Mouse (Mus musculus) adrenal gland, postnatal 25 days (tissue): Measurements from ENCODE around the gene Hpd. TPM values are rescaled to one million over a fixed set of nuclear protein-coding genes. Genes with fewer than 3 reads are reported as not detected.
A peak's percentile ranks its signal among the peaks of the same experiment; 100 is the strongest.

Experiments
- DNase-seq: peaks from one replicate; pipeline ENCODE4 v3.0.0; 2021; ENCODE audit warnings: mixed read lengths
- total RNA-seq: library from RNA; stranded (reverse); gene quantifications from 2 replicates; pipeline ENCODE4 v1.2.3, GENCODE M21; 2021

Gene Hpd
- total RNA-seq, 1 experiment from 2014 or later = 1.4 TPM

DNA sequence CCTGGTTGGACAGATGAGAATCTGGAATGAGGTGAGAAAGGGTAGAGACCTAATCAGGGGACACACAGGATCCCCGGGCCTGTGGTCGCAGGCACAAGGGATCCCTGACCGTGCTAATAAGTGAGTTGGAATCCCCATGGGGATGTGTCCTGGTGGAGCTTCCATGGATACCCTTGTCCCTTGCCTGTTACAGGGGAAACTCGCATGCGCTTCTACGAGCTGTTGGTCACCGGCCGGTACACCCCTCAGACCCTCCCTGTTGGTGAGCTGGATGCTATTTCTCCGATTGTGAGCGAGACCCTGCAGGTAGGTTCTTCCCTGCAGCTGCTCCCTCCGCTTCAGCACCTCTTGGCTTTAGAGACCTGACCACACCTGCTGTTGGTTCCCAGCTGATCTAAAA, 36.2 kb downstream of the Hpd start:
- no peak for DNase-seq

DNA sequence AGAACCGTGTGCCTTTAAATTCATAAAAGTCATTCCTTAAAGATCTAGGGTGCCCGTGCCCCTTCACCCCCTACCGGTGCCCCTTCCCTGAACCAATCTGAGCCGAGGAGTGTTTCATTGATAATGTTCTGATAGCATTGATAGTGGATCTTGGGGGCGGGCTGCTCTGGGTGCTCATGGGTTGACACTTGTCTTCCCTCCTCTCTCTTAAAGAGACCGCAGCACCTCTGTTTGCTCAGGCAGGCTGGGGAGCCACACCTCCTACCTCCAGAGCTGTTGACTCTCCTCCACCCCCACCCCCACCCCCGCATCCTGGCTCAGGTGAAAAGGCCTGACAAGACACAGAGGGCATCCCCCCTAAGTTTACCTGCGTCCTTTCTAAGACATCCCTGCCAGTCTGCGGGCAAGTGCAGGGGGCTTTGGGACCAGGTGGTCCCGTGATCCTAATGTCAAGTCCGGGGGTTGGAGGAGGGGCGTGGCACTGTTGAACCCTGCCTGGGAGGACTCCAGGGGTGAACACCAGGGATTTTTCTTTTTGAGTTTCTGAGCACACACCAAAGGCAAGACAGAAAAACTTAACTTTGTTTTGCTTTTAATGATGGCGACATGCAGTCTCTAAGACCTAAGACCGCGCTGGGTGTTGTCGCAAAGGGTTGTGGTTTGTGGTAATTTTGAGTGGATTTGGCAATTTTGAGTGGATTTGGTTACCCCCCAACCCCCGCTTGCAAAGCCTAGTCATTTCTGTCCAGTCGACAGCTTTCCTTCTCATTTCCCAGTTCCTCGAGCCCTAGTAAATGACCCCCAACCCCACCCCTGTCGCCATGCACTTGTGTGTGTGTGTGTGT, 37.6 kb downstream of the Hpd start:
- no peak for DNase-seq

DNA sequence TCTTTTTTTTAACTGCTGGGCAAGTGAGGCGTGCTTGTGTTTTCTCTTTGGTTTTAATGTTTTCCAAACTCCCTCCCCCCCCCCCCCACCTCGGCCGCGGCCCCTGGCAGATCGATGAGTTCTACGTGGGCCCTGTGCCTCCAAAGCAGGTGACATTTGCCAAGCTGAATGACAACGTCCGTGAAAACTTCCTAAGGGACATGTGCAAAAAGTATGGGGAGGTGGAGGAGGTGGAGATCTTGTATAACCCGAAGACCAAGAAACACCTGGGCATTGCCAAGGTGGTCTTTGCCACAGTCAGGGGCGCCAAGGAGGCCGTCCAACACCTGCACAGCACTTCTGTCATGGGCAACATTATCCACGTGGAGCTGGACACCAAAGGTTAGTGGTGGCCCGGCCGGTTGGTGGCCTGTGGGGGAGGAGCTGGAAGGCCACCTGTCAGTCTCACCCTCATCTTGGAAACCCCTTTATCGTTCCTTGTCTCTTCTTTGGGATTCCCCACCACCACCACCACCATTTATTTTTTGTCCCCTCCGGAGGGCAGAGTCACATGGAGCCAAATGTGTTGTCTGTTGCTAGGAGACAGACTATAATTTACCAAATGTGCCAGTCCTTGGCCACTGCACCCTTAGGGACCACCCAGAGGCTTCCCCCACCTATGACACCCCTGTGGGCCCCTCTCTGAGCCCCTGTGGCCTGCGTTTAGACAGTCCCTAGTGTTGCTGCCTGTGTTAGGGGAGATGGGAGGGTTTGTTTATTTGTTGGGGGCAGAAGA, 38.4 kb downstream of the Hpd start:
- no peak for DNase-seq

DNA sequence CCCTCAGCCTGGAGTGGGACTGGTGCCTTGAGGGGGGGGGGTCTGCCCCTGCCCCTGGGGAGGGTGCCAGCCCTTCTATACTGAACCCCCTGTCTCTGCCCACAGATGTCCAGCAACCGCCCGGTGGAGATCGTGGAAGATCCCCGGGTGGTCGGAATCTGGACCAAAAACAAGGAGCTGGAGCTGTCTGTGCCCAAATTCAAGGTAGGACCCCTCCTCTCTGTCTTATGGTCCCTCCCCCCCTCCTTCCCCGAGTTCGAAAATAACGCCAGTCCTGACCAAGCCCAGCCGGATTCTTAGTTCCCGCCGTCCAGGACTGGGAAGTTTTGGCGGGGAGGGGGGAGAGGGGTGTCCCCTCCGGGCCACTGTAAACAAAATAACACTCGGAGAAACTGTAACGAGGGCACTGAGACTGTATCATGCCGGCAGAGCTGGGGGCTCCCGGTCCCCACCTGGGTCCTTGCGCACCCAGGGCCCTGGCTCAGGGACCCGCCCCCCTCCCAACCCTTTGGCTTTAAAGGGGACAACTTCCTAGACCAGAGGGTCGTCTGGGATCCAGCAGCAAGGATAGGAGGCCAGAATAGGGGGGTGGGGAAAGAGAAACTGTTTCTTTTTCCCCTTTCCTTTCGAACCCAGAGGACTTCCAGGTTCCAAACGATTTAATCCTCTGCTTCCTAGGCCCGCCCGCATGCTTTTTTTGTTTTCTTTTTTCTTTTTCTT, 39.1 kb downstream of the Hpd start:
- no peak for DNase-seq

DNA sequence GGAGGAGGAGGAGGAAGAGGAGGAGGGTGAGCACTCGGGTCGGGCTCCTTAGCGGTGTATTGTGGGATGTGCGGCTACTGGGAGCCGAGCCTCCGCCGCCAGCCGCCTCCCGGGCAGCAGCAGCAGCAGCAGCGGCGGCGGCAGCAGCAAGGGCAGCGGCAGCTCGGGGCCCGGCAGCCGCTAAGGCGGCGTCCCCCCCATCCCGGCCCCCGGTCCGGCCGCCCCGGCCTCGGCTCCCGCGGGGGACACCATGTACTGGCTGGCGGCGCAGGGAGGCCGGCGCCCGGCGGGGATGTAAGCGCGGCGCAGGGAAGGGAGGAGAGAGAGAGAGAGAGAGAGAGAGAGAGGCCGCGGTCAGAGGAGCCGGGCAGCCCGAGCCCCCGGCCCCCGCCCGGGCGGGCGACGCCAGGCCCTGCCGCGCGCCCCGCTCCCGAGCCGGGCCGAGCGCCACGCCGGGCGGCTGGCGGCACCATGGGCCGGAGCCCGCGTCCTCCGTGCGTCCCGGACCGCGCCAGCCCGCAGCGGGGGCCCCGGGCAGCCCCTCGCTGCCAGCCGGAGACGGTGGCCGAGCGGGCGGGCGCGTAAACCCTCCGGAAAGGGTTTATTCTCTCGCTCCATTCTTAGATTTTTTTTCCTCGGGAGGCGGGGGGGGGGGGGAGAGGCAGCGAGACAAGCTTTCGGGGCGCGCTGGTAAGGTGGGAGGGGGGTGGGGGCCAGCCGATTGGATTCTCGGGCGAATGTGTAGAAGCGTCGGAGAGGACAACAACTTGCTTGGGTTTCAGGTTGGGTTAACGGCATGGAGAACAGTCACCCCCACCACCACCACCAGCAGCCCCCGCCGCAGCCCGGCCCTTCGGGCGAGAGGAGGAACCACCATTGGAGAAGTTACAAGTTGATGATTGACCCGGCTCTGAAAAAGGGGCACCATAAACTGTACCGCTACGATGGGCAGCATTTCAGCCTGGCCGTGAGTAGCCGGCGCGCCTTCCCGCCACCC, 40.1 kb downstream of the Hpd start, which contains the start of gene Setd1b:
Setd1b (plus strand) TSS at position 33 of the 997 bp plus-strand sequence.
- peak; percentile 52 for DNase-seq

DNA sequence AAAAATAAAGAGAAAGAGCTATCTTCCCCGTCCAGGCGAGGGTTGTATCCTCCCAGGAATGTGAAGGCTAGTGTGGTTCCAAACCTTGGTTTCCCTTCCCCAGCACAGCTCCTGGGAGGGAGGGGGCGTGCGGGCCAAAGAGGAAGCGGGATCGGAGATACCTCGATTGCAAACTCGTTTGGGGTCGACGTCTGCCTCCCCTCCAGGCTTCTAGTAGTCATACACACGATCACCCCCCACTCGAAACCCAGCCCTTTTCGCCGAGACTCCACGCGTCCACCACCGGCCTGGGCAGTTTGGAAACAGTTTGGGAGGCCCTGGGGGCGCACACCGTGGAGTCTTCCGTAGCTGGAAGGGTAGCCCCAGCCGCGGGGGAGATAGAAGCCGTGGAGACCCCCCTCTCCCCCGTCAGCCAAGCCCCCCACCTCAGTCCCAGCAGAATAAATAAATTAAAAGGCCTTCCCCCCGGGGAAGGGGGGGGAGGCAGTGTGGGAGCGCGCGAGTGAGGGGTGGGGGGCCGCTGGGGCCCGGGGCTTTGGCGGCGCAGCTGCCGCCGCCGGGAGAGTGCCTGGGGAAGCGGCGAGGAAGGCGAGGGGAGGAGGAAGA, 40.9 kb downstream of the Hpd start:
- peak; percentile 57 for DNase-seq

DNA sequence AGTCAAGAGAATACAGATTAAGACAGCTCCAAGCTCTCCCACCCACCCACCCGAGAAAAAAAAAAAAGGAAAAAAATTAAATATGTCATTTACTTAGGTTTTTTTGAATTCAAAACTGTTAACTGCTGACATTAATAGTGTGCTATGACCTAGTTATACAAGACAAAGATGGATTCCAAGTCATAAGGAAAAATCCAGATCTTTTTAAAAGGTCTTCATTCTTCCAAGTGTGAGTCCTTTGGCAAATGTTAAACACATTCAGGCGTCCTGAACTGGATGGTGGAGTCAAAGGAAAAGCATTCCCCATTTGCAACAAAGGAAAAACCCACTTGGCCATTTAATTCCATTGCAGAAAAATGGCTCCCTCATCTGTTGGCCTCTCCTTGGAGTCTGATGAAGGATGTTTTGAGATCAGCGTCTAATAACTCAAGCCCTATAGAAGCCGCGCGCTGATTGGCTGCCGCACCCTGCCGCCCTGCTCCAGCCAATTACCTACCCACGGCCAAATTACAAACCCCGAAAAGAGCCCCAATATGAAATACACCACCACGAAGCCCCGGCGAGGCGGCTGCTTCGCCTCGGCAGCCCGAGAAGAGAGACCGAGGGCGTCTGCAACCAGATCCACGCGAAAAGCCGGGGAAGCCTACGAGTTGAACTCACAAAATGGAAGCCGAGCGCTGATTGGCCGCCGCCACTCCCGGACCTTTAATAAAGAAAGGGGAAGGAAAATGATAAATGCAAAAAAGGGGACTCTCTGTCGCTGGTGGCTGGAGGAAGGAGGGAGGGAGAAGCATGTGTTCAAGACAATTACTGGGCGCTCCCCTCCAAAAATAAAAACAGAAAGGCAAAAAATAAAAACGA, 41.6 kb downstream of the Hpd start:
- DNase-seq = peak; percentile 89

DNA sequence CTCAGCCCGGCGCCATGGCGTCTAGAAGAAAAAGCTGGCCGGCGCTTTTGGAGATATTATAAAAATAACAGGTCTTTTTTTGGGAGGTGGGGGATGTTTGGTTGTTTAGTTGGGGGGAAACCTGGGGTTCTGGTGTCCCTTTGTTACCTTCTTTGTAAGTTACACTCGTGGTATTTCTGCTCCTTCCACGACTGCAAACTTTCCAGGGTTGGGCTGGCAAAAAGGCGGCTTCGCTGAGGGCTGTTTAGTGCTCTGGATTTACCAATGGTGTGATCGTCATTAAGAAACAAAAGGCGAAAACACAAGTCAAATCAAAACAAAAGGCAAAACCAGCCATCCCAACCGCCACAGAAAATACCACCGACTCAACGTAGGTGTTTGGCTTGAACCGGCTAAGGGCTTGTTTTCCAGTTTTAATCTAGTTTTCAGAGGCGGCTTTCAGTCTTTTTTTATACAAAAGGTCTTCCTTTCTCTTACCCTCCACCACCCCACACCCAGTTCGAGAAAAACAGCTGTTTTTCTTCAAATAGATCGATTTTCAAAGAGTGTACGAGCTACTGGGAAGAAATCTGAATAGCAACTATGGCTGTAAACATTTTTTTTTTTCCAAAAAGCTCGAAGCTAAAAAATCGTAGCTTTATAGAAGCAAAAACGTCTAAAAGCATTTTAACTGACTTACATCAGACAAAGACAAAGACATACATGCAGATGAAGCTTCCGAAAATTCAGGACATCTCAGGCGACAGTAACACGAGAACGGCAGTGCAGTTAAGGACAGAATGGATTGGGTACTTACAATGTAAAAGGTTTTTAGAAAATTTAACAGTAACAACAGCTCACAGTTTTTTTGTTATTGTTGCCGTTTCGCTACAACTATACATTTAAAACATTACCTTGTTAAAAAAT, 42.6 kb downstream of the Hpd start:
- DNase-seq = no peak

DNA sequence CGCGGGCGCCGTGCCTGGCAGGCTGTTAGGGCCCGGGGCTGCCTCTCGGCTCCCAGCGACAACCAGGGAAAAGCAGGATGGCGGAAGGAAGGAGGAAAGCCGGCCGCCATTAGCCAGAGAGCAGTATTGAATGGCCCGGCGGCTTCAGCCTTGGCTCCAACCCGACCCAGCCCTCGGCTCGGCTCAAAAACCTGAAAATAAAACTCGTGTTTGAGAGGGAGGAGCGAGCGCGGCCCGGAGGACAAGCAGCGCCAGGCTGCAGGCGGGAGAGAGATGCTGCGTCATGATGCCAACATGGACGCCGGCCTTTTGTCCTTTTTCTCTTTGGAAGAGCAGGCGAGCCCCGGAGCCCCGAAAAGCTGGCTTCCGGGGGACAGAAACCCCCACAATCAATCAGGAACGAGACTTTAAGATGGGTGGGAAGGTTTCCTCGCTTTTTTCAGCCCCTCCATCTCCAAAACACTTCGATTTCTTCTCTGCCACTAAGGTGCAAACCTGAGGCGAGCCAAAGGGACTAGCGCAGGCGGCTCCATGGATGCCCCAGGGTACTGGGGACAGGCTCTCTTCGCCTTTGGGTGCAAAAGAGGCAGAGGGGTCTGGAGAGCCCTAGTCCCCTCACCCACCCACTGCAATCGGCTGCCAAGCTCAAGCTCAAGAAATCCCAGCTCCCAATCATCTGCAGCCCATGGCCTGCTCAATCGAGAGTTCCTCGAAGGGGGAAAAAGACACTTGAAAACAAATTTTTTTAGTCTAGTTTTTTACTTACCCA, 43.4 kb downstream of the Hpd start:
- peak; percentile 85 for DNase-seq

DNA sequence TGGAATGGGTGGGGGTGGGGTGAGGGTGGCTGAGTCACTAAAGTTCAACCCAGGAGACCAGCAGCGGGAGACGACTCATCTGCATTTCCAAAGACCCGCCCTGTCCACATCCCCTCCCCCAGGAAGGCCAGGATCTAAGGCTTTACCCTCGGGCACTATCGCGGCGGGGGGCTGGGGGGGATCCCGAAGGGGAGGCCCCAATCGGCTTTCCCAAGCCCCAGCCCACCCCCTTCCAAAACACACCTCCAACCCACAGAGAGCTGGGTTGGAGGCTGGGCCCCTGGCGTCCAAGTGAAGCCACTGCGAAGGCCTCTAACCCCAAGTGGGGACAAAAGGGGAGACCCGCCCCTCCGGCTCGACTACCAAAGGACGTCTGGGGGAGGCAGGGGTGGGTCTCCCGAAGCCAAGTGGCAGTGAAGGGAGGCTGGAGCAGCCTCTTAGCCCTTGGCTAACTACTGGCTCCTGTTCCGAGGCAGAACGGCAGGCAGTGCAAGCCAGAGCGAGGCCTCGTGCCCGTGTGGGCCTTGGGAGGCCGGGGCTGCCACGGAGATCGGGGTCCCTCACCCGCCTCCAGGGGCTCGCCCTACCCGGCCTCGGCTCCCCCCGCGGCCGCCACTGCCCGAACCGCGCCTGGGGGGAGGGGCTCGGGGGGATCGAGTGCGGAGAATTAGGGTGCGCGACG, 44.2 kb downstream of the Hpd start:
- peak; percentile 81 for DNase-seq

DNA sequence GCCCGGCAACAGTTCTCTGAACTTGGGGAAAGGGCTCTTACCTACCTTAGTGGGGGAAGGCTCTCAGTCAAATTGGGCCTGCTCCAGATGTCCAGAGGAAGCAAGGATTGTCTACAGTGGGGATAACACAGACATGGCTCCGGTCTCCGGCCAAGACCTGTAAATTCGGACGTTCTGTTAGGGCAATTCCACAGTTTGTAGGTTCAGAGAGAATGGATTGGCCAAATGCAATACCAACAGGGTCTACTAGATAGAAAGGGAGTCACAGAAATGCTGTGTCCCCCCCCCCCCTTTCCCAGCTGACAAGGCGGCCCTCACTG, 44.7 kb downstream of the Hpd start:
- DNase-seq = no peak

DNA sequence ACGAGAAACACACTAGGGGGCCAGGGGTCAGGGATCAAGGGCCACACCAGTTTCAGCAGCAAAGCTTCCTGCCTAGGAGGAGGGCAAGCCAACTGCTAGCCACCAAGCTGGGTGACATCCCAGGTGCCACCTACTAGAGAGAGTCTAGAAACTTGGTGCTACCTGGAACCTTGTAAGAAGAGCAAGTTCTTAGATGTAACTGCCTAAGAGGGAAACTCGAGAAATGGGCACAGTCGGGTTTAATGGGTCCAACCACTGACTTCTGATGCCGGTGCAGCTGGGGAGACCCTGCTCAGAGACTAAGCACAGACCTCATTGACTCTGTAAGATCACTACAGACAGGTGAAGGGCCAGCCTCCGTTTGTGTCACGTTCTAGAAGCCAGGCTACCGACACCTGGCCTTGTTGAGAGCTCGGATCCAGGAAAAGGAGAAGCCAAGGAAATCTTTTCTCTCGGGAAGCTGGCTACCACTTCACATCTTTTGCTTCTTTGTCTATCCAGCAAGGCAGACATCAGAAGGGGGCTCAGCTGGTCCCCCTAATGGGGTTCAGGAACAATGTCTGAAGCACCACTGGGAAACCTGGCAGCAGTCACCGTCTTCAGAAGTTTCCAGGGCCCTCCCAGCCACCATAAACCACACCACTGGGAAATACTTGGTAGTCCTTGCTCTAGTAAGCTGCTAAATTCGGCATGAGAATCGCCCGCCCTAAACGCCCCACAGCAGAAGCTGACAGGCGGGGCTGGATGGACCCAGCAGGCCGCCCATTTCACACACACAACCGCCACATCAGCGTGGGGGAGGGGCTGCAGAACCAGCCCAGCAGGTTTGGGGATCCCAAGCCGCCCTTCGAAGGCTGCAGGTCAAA, 45.2 kb downstream of the Hpd start:
- peak; percentile 87 for DNase-seq

DNA sequence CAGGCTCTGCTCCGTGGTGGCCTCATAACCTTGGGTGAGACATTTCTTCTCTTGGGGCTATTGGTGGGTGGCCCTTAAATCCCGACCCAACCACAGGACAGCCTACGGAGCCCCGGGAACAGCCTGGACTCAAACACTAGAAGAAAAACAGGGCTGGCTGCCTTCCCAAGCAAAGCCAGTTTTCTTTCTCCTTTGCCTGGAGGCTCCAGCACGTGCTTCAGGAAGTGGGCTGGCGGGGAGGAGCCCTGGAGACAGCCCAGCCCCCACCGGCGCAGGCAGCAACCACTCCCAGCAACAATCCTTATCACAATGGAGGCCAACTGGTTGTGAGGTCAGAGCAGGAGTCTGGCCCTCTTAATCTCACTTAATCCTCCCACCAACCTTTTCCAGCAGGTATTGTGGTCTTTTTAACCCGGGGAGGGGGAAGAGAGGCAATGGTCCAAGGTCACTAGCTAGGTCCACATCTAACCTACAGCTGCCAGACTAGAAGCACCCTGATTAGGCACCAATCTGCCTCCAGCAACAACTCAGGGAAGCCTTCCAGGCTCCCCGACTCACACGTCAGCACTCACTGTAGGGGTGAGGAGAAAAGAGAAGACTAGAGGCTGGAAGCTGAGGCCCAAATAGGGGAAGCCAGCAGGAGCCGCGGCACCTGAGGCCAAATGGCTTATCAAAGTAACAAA, 46.0 kb downstream of the Hpd start:
- DNase-seq = peak; percentile 91

DNA sequence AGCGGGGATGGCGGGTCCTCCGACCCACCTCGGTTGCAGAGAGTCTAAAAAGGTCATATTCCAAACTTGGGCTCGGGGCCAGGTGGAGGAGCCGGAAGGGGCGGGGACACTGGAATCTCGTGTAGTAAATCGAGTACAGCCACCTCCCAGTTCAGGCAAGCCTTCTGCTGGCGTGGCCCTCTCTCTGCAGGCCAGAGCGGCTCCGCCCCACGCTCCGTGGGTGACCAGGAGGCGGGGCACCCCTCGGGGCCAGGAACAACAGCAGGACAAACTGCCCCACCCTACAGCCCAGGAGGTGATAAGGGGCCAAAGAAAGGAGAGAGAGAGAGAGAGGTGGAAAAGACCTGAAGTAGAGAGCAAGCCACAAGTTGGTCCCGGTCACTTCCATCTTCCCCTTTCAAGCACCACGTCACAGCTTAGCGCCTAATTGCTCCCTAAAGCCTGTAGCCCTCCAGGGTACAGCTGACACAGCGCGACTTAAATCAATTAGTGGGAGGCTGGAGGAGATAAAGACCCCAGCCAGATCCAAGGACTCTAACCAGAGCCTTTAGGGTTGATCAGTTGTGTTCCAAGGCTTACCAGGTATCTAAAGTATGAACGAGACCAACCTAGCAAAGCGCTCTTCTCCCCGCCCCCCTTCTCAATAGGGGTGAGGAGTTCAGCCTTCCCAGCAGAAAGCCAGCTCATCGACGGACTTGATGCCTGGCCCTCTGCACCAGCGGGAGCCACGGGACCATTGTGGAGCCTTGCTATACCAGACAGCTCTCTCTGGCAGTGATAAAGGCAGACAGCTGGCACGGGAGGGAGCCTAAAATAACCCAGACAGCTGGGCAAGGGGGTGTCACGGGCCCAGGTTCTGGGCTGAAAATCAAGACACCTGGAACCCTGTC, 46.8 kb downstream of the Hpd start:
- peak; percentile 91 for DNase-seq

DNA sequence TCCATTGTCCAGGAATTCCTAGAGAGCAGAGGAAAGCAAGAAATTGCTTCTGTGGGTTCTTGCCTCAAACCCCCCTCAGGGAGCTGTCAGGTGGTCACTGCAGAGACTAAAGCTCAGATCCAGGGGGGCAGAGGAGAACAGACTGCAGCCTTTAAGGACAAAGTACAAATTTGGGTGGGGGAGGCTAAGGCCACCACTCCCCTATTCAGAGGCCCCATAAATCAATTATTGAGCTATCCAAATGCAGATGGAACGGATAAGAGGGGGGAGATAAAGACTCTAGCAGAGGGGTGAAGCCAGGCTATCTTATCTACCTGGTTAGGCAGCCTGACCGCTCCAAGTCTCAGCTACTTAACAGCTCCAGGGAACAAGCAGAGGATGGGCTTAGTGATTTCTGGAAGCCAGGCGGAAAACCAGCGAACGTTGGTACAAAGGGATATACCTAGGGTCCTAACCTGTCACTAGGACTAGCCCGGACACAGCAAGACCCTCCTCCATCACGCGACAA, 47.6 kb downstream of the Hpd start:
- DNase-seq = no peak
